Mouse (Mus musculus) neutrophil, adult 83 days (primary cell): ENCODE data around the gene Tex11. TPM values are rescaled to one million over a fixed set of nuclear protein-coding genes. Genes with fewer than 3 reads are reported as not detected.

Experiments
- total RNA-seq, 2 experiments: library from RNA; stranded (reverse); gene quantifications; one replicate each; pipeline ENCODE4 v1.2.4; 2023

Tex11 gene
- total RNA-seq: not detected

GRCm38 (mm10) chrX:101059541-101059940, at the start of gene Tex11:
Gene Tex11 (minus strand): TSS chrX:101059667.

GRCm38 (mm10) chrX:101085920-101086319, 26.5 kb upstream of the Tex11 start, which contains the start of gene Slc7a3:
Gene Slc7a3 (minus strand): TSS chrX:101086020.

Other genes with a start within 250 kb of the Tex11 start
- not detected for gene Slc7a3, start 26.4 kb upstream of the Tex11 start, total RNA-seq
- 10 to 100 TPM; 32.6 to 49.2 TPM for gene Snx12, start 162.9 kb upstream of the Tex11 start, total RNA-seq
- 10 to 100 TPM; 23.1 to 25.6 TPM for gene Foxo4, start 194.9 kb upstream of the Tex11 start, total RNA-seq
- gene Gm614, start 204.3 kb upstream of the Tex11 start, total RNA-seq: 1 to 10 TPM; 1.3 to 3.4 TPM
- 10 to 100 TPM; 31.6 to 32.8 TPM for gene Il2rg, start 208.6 kb upstream of the Tex11 start, total RNA-seq
- not detected for gene Gm20489, start 209.4 kb upstream of the Tex11 start, total RNA-seq
- 10 to 100 TPM; 55.6 to 59.1 TPM for gene Med12, start 214.4 kb upstream of the Tex11 start, total RNA-seq
- under 1 TPM in 1 of 2 experiments, not detected in 1; 0.46 TPM for gene Nlgn3, start 239.5 kb upstream of the Tex11 start, total RNA-seq